Mouse (Mus musculus) kidney, adult 11 months (tissue): ENCODE measurements around the gene Mfsd11.
"Not testable (repeated sequence)": the region's sequence is repeated elsewhere in the genome, so short reads cannot be mapped to it uniquely, and the experiment has no call there.

Experiments
- DNase-seq: peaks from one replicate; pipeline ENCODE4 v3.0.0; 2022

Mfsd11 gene

DNA sequence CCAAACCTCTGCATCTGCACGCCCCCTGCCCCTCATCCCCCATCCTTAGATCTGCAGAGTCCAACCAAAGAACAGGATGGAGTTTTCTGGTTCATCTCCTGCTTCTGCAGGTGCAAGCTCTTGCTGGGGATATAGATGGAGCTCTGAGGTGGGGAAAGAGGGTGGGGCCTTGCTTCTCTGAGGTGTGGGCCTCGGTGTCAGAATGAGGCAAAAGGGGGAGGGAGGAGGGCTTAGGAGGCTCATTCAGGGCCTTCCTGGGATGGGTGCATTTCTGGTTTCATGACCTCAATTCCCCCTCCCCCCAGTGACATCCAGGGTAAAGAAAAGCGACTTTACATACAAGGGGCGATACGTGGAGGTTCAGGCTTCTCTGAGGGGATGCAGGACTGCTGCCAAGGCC, 34.9 kb downstream of the Mfsd11 start:
- DNase-seq = no peak

DNA sequence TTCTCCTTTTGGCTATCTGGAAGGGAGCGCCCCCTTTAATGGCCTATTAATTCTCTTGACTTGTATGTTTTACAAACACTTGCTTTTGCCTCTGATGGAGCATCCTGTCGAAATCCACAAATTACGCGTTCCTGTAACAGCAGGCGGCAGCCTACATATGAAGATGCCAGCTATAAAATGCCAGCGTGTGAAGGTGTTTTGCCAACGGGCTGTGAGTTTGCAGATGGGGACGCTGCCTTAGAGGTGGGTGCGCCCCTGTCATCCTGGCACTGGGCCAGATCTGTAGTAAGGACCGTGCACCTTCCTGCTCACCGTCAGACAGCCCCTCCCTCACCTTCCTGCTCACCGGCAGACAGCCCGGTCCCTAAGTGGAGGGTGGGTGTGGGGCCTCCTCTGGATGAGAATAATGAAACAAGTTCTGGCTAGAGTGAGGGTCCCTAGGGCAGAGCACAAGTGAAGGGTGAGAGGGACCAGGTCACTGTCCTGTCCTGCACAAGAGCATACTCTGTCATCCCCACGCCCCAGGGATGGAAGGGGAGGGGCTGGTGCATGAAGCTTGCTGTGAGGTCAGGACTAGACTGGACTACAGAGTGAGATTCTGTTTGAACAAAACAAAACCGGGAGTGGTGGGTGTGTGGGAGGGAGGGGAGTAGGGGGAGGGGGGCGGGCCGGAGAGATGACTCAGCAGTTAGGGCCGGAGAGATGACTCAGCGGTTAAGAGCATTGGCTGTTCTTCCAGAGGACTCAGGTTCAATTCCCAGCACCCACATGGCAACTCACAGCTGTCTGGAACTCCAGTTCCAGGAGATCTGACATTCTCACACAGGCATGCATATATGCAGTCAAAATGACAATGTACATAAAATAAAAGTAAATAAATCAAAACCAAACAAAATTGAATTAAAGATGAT, 41.5 kb downstream of the Mfsd11 start:
- no peak for DNase-seq

DNA sequence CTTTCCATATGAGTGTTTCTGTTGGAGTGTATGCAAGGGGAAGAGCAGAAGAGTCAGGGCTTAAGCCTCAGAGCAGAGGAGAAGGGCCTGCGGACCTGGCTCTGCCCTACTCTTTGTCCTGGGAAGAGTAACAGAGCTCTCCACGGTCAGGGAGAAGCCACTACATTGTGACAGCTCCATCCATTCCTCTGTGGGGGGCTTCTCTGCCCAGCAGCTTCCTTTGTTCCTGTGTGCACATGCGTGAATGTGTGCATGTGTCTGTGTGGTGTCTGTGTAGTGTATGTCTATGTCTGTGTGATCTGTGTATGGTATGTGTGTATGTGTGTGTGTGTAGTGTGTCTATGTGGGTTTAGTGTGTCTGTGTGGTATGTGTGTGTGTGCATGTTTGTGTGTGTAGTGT, 43.2 kb downstream of the Mfsd11 start:
- no peak for DNase-seq

DNA sequence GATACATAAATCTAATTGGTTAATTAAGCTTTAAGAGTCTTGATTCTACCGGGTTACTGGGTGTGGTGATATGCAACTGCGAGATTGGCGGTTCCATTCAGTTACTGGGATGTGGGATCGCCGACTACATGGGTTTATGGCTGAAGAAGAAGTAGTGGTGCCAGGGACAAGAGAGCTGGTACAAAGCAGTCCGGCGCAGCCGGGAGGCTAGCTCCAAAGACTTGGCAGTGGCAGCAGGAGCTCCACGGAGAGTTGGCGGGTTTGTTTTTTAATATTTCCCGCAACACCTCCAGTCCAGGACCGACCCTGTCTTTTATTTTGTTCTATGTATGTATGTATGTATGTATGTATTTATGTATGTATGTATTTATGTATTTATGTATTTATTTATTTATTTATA, 47.0 kb downstream of the Mfsd11 start:
- no peak for DNase-seq

DNA sequence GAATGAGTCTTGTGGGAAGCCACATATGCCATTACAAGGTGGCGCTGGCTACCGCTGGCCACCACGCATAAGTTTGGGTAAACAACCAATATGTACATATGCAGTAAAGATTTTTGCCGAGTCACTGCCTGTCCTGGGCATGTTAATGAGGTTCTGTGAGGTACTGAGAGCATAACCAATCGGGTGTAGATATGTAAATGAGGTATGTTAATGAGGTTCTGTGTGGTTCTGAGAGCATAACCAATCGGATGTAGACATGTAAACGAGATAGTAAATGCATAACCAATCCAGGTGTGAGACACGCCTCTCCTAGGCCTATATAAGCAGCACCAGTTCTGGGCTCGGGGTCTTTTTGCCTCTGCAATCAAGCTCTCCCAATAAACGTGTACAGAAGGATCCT, 50.3 kb downstream of the Mfsd11 start:
- not testable (repeated sequence) for DNase-seq

DNA sequence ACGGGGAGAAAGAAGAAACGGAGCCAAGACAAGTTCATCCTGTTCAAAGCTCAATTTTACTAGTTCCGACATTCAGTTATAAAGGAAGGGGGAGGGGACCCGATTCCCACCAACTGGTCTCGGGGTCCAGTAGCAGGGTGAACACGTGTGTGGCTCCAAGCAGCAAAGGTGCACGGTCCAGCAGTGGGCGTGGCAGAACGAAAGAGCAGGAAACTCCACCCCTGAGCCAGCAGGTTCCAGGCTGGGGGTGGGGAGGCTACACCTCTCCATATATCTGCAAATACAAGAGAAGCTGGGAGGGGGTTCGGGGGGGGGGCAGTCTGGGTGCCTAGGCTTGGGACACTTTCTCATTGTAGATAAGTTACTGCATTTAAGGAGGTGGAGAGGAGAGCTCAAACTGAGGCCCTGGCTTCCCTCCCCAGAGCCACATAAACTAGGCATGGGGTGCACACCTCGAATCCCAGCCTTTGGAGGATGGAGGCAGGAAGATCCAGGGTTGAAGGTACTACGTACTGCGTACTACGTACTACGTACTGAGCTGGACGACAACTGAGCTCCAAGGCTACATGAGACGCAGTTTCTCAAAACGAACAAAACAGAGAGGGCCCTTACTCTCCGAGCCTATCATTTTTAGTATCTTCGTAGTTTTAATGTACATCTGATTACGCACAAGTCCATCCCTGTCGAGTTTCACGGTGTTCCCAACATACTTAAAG, 53.7 kb downstream of the Mfsd11 start:
- peak; percentile 36 for DNase-seq

DNA sequence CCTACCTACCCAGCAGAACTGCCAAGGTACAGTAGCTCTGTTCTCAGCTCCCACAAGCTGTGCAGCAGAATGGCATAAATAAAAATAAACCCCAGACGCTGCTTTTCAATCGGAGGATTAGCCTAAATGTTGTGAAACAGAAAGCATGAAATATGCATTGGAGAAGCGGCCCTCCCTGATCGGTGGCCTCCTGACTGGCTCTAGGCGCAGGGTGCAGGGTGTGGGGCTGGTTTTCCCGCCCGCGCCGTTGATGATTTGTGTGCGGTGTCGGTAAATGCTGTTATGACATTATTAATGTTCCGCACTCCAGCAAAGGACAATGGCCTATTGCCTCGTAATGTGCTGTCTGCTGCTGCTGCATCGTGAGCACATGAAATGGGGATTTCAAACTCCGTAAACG, 61.3 kb downstream of the Mfsd11 start:
- no peak for DNase-seq

DNA sequence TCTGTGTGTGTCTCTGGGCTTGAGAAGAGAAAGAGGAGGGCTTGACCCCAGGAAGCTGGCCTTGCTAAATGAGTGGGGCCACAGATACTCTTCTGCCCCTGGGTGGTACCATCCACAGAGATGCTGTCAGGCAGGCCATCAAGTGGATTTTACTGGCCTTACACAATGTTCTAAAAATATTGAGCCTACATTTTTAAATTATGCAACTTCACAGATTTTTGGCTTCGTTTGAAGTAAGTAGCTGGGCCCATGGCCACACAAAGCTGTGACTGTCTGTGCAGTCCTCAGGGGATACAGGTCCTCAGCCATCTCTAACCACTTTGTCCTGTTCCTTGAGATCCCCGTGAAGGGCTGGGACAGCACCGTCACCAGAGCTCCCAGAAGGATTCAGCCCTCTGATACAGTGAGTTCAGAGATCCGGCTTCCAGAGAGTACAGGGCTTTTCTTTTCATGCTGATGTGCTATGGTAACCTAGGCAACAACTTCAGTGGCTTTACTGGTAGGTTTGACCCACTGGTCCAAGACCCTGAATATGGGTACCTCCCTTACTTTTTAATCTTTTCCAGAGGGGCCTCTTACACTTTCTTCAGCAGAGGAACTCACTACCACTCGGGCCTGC, 62.1 kb downstream of the Mfsd11 start:
- no peak for DNase-seq

DNA sequence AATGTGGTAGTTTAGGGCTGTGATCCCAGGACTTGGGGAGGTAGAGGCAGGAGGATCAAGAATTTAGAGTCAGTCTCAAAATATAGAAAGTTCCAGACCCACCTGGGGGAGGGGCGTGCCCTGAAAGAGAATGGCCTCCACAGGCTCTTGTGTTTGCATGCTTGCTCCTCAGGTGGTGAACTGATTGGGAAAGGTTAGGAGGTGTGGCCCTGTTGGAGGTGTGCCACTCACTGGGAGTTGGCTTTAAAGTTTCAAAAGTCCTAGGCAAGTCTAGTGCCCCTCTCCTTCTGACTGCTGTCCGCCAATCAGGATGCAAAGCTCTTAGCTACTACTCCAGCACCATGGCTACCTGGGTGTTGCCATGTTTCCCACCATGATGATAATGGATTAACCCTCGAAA, 63.0 kb downstream of the Mfsd11 start:
- DNase-seq = no peak

DNA sequence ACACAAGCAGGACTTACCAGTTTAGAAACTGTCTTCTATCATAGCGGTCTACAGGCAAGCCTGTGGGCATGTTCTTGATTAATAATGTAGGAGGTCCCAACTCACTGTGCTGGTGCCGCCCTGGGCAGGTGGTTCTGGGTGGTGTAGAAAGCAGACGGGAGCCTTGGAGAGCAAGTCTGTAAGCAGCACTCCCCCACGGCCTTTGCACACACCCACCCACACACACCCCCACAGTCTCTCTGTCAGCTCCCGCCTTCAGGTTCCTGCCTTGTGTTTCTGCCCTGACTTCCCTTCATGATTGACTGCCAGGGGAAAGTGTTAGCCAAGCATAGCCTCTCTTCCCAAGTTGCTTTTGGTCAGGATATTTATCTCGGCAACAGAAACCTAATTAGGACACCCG, 65.1 kb downstream of the Mfsd11 start:
- no peak for DNase-seq

DNA sequence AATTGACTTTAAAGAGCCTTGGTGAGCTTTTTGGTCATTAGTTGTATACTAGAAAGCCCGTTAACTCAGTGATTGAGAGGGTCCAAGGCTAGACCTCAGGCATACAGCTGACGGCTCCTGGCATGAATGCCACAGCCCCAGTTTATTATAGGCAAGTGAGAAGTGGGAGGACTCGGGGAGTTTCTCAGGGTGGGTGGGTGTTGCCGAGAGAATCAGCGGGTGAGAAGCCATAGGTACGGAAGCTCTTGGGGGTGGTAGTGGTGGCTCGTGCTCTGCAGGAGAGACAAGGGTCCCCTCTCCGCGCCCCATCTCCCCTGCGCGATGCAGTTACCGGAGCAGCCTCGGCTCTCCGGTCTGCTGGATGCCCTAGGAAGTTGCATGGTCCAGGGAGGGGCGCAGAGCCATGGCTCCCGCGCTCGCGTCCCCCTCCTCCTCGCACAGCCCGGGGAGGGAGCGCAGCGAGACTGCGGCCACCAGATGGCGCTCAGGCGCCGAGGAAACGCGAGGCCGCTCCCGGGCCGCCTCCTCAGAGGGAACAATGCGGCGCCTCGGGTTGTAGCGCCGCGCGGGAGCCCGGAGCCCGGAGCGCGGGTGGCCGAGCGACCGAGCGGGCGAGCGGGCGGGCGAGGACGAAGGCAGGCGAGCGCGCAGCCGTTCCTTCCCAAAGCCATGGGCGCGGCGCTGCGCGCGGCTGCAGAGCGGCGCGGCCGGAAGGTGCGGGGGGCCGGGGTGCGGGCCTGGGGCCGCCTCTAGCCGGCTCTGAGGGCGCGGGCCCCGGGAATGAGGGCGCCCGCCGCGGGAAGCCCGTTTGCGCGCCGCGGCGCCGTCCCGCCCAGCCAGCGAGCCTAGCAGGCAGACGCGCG, 66.3 kb downstream of the Mfsd11 start, which contains the start of gene Mgat5b:
Mgat5b (plus strand) TSS at position 541 of the 863 bp plus-strand sequence.
- peak; percentile 38 for DNase-seq

DNA sequence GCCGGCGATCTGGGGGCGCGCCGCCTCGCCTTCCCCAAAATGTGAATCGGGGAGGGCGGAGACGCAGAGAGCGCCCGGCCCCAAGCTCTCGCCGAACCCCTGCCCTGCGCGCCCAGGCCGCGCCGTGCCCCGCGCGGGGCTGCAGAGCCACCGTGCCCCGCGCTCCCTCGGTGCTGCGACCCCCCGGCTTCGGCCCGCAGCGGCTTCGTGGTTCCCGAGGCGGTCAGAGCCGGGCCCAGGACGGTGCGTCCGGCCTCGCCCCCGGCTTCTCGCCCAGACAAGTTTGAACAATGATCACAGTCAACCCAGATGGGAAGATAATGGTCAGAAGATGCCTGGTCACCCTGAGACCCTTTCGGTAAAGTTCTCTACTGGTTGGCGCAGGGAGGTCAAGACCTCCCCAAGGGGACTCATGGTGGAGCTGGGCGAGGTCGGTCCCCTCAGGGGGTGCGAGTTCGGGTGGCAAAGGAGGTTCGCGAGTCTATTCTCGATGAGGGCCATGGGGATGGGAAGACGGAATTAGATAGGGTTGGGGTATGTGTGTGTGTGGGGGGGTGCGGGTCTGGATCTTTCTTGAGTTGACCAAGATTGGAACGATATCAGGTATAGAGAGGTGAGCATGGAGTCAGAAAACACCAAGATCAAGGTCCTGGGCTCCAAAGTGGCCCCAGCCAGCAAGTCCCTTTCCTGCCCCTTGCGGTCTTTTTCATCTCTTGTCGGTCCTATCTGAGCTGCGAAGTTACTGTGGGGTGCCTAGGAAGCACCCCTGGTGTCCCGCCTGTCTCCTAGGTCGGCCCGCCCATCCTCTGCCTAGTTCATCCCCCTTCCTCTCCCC, 67.2 kb downstream of the Mfsd11 start:
- no peak for DNase-seq

DNA sequence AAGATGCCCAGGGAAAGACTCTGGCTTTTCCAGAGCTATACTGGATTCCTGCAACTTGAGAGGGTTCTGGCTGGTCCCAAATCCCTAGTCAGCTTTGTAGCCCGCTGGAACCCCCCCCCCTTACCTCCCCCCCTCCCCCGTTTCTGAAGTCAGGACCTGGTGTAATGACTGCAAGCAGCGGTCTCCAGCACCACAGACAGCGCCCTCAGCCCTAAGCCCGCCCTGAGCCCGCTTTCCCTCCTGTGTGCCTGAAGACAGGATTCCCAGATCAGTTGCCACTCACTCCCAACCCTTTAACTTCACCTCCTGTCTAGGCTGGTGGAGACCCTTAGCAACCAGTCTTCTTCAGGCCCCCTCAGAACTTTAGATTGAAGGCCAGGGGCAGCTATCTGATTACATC, 68.5 kb downstream of the Mfsd11 start:
- DNase-seq = no peak

DNA sequence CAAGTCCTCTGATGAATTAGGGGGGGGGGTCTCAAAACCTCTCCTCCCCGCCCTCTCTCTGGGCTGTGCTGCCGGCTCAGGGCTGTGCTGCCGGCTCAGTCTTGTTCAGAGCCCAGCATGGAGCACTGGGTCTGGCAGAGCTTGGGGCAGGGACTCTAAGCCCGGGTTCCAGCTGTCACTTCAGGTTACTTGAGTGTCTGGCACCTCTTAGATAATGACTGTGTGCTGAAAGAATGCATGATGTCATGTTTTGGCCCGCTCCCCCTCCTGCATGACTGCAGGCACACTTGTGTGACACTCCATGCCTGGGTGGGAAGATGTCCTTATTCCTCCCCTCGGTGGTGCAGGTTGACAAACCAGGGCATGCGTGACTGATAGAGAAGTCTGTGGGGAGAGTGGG, 69.8 kb downstream of the Mfsd11 start:
- DNase-seq = no peak
